Comparison of ENCODE assay signal across 9 mouse cellular contexts in genomic region chr11:88482636-88483035, GRCm38 (mm10).
DNase-seq lines count a peak whose midpoint lies in the region; ATAC-seq lines count a peak whose summit lies in the region.
"Had no signal": no experiment of that assay in that cellular context is flagged by ENCODE, and none has a peak within 500 bp of the region (broad histone marks: within the 10 kb centered on the region; RNA-seq: fewer than 3 reads in every experiment).

No protein-coding gene starts in this region.

- H3K9ac ChIP-seq in neural tube, embryonic 11.5 days (ENCODE audit: low read length) = no peak overlapping the region; the same call in none of the 2 replicates
- H3K9ac ChIP-seq in hindbrain, embryonic 16.5 days (ENCODE audit: low read depth, low read length) = 0 out of 2 replicates have a peak overlapping the region, but pooled peaks have one; percentile 33
- no peak overlapping the region for H3K9ac ChIP-seq in stomach, embryonic 15.5 days

- no peak overlapping the region for H3K4me3 ChIP-seq in neural tube, embryonic 11.5 days (ENCODE audit: low read depth, low read length)
- no peak overlapping the region for H3K4me3 ChIP-seq in hindbrain, embryonic 16.5 days (ENCODE audit: low read length)
- H3K4me3 ChIP-seq in stomach, embryonic 15.5 days (replicated peaks) = no peak overlapping the region

- no peaks in the 10 kb centered on the region for H3K27me3 ChIP-seq in neural tube, embryonic 11.5 days (ENCODE audit: control insufficient read depth, insufficient read depth, low read length)
- H3K27me3 ChIP-seq in hindbrain, embryonic 16.5 days (replicated peaks; ENCODE audit: control insufficient read depth, insufficient read depth, low read length) = no peaks in the 10 kb centered on the region
- H3K27me3 ChIP-seq in stomach, embryonic 15.5 days (replicated peaks) = no peaks in the 10 kb centered on the region

- no peak for ATAC-seq in cerebellum, adult (ENCODE audit: insufficient number of reproducible peaks, low FRiP score, low TSS enrichment)
- ATAC-seq in neural tube, embryonic 11.5 days (ENCODE audit: insufficient read depth, low FRiP score, low TSS enrichment) = peak; percentile 27
- ATAC-seq in hindbrain, embryonic 16.5 days = peak; percentile 44; the same call in 1 of the 2 replicates
- ATAC-seq in stomach, embryonic 15.5 days (ENCODE audit: insufficient read depth, low FRiP score, low read depth) = no peak

- WGBS in neural tube, embryonic 11.5 days = 40% methylated on average over 11 of the region's 11 CpGs
- WGBS in hindbrain, embryonic 16.5 days = 16% methylated on average over 11 of the region's 11 CpGs
- 62% methylated on average over 11 of the region's 11 CpGs for WGBS in stomach, embryonic 15.5 days

- no peak overlapping the region for H3K4me2 ChIP-seq in neural tube, embryonic 11.5 days (ENCODE audit: low read depth)
- H3K4me2 ChIP-seq in hindbrain, embryonic 16.5 days (ENCODE audit: low read length) = no peak overlapping the region
- H3K4me2 ChIP-seq in stomach, embryonic 15.5 days = no peak overlapping the region

- H3K27ac ChIP-seq in neural tube, embryonic 11.5 days (ENCODE audit: low read depth, low read length) = peak overlapping the region; percentile 94
- peak overlapping the region; percentile 90 for H3K27ac ChIP-seq in hindbrain, embryonic 16.5 days (ENCODE audit: low read depth, low read length)
- peak overlapping the region; percentile 44; the same call in 1 of the 2 replicates for H3K27ac ChIP-seq in stomach, embryonic 15.5 days

- peak; percentile 32 to 38 for DNase-seq in cerebellum, postnatal 10 days
- peak; percentile 49 for DNase-seq in neural tube, embryonic 11.5 days (ENCODE audit: low spot score)
- no peak for DNase-seq in neural tube, embryonic 10.5 days (ENCODE audit: extremely low spot score, low spot score)
- no peak for DNase-seq in c-Kit-positive CD71-positive TER-119-positive erythroid progenitor cells, embryonic 14.5 days (ENCODE audit: low spot score)
- DNase-seq in kidney, postnatal 36 days = no peak
- DNase-seq: heart, postnatal 36 days had no signal

- H3K9me3 ChIP-seq in neural tube, embryonic 11.5 days (ENCODE audit: control insufficient read depth, low read length) = no peaks in the 10 kb centered on the region
- H3K9me3 ChIP-seq in hindbrain, embryonic 16.5 days (ENCODE audit: control insufficient read depth, low read length) = no peaks in the 10 kb centered on the region
- no peaks in the 10 kb centered on the region for H3K9me3 ChIP-seq in stomach, embryonic 15.5 days

- no peaks in the 10 kb centered on the region for H3K36me3 ChIP-seq in neural tube, embryonic 11.5 days (ENCODE audit: control insufficient read depth, insufficient read depth, low read length)
- H3K36me3 ChIP-seq in hindbrain, embryonic 16.5 days (ENCODE audit: control insufficient read depth, insufficient read depth, low read length) = no peaks in the 10 kb centered on the region
- H3K36me3 ChIP-seq in stomach, embryonic 15.5 days = no peaks in the 10 kb centered on the region

- peaks cover 63% of the 10 kb centered on the region for H3K4me1 ChIP-seq in neural tube, embryonic 11.5 days (ENCODE audit: control insufficient read depth, insufficient read depth, low read length)
- H3K4me1 ChIP-seq in hindbrain, embryonic 16.5 days (ENCODE audit: control insufficient read depth, insufficient read depth, low read depth, low read length) = peaks cover 40% of the 10 kb centered on the region
- peaks cover 23% of the 10 kb centered on the region for H3K4me1 ChIP-seq in stomach, embryonic 15.5 days

Comparison
In these comparisons a context has a peak if more than half of its experiments do, and no peak if none do; other contexts are left out.
1. DNase-seq: peak in cerebellum, postnatal 10 days (2 of 2) and neural tube, embryonic 11.5 days (single experiment); none in neural tube, embryonic 10.5 days (single experiment), c-Kit-positive CD71-positive TER-119-positive erythroid progenitor cells, embryonic 14.5 days (single experiment) and kidney, postnatal 36 days (0 of 2).
2. ATAC-seq: peak in neural tube, embryonic 11.5 days (single experiment) and hindbrain, embryonic 16.5 days (single experiment); none in cerebellum, adult (single experiment) and stomach, embryonic 15.5 days (single experiment).
3. H3K27ac ChIP-seq: peak in every context shown above with its lines; median percentile 94 in neural tube, embryonic 11.5 days; 90 in hindbrain, embryonic 16.5 days; 44 in stomach, embryonic 15.5 days.